Mouse (Mus musculus) lung, adult 2 months (tissue): ENCODE measurements at regions not wholly inside any gene's neighbourhood (a gene's known extent, or its start where the extent isn't known, plus 50 kb on each side); places are given as distances from the start of the nearest gene placed in this dataset.

ENCODE experiments used
- CTCF ChIP-seq: fragments of 200-500 bp; IDR thresholded peaks from 2 replicates; pipeline ENCODE4 v1.5.1; 2011; ENCODE audit warnings: mild to moderate bottlenecking, low read length, control low read depth; ENCODE audit not compliant: insufficient read depth
- POLR2A ChIP-seq: fragments of 200-500 bp; IDR thresholded peaks from 2 replicates; pipeline ENCODE4 v1.6.1; 2011; ENCODE audit warnings: low read depth, mild to moderate bottlenecking, control low read depth, low read length, borderline replicate concordance; ENCODE audit errors: extremely low read depth

DNA sequence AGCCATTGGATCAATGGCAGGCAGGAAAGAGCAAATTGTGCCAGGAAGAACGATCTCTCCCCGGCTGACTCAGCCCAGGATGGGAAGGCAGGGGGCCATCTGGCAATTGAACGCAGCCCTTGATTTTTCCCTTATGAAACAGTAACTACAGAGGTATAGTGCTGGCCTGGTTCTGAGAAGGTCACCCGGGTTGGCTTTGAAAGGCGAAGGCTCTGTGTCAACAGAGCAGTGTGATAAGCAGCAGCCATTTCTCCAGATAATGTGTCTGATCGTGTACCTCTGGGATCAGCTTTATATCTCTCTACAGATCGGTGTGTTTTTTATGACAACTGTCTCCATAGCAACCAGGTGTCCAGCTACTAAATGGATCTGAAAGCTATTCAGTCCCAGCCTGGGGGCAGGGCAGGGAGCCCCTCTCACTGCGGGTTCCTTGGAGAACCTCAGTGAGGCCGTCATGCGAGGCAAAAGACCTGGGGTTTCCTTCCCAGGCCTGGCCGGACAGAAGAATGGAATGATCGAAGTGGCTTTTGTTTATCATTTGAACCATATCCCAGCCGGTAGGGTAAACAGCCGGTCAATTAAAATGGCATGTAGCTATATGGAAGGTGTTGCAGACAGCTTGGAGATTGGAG lies 67.8 kb upstream of the Irf2bp2 start:
- TF ChIP-seq CTCF (no peak), POLR2A (no peak)
